Mouse (Mus musculus): Measurements from ENCODE around the gene Qrich1.

Gene Qrich1

DNA sequence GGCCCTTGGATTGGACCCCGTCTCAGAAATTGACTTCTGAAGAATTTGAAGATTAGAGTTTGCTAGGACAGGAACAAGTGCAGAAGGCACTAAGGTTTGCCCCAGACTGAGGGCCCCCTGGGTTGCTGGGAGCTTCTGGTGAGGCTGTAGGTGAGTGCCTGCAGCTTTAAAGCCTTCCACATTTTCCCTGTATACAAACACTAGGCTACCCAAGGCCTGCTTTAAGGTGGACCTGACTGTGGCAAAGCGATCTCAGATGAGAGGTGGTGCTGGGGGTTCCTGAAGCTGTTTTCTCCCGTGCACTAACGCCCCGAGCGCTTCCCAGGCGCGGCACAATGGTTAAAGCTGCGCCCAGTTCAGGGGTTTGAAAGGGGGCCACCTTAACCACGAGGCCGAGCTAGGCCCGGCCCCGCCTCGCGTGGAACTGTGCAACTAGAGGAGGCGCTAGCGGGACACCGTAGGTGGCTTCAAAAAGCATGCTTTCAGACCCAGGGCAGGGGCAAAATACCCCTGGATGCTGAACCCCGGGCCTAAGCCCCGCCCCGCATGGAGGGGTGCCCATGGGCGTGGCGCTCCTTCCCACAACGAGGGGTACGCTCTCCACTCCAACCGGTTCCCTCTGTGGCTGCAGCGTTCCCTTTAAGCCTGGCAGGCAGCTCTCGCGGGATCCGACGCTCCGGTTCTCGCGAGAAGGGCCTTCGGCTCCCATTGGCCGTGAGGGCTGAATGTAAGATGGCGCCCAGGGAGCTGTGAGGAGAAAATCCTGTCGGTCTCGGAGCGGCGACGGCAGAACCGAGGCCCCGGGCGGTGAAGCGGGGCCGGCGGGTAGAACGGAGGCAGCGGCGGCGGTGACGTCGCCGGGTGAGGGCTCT lies at the start of gene Qrich1:
TSS of gene Qrich1 (plus strand) at position 427 of the 872 bp plus-strand sequence.
- in situ Hi-C loops (cut with MboI, MseI) = no loop called here

DNA sequence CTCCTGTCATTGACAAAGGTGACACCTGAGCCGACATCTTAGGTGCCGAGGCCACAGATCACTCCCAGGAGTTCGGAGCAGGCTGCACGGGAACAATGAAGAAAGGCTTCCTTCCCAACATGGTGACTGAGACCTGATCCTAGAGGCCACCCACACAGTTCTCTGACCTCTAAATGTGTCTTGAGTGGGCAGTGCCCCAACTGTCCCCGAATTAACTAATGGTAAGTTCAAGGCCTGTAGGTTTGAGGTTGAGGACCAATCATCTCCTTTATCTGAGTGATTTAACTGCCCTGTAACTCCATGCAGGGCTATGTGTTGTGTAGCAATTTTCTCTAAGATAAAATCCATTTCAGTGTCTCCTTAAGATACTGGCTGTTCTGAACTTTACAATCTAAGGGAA lies 47.2 kb upstream of the Qrich1 start:
- in situ Hi-C loops (cut with MboI, MseI) = no loop called here

DNA sequence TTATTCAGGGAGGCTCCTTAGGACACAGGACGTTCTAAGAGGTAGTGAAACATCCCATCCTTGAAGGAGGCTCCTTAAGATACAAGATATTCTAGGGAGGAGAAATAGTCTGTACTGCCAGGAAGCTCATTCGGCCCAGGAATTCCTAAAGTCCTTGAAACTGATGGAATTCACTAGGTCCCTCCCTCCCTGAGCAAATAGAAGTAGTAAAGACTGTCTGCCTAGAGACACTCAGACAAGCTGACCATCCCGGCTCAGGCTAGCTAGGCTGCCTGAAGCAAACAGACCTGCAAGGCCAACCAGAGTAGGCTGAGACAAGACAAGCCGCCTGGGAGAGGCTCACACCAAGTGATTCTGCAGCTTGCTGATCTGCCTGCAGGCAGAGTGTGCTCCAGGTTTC lies 46.8 kb upstream of the Qrich1 start:
- in situ Hi-C loops (cut with MboI, MseI) = no loop called here

DNA sequence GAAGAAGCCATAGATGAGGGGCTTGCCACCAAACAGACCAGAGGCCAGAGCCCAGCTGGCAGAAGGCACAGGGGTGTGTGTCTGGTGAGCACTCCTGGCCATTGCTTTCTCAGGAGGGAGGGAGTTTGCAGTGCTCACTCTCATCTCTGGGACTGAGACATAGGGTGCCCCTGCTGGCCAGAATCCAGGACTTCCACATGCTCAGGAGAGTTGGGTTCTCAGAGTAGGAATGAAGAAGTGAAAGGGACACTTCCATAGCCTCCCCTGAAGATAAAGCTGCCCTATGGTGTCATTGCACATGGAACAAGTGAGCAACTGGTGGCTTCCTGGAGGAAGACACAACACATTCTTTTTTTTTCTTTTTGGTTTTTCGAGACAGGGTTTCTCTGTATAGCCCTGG lies 42.1 kb upstream of the Qrich1 start:
- in situ Hi-C loops (cut with MboI, MseI) = no loop called here

DNA sequence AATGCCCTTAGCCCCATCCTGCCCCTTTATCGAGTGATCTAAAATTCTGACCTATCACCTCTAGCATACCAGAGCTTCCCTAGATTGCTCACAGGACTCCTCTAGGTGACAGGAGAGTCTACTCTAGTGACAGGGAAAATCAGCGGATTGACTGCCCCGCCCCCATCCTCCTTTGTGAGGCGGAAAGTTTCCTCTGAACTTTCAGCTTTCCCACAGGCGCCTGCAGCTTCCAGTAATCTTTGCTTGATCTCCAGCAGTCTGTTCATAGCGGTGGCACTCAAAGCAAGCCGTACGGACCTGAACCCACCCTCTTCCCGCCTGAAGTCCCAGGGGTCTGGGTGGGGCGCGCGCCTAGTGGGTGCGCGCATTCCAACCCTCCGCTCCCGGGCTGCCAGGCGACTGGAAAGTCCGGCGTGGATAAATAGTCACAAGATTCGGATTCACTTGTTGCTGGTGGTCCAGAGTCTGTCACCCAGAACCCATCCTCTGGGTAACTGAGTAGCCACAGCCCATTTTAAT lies 37.9 kb upstream of the Qrich1 start:
- in situ Hi-C loops (cut with MboI, MseI) = no loop called here

DNA sequence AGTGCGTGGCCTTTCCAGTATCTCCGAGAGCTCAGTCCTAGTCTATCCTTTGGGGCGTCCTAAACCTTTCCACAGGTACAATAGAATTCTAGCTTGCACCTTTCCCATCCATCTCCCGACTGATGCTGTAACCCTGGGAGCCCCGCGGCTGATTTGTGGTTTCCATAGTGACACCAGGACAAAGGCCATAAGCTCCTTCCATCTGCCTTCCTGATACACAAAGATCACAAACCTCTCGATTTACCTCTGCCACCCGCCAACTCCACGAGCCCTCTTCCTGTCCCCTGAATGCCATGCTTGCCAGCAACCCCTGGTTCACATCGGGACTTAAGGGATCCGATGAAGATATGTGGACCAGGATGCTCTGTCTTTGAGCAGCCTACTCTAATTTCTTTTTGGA lies 37.4 kb upstream of the Qrich1 start:
- in situ Hi-C loops (cut with MboI, MseI) = no loop called here

DNA sequence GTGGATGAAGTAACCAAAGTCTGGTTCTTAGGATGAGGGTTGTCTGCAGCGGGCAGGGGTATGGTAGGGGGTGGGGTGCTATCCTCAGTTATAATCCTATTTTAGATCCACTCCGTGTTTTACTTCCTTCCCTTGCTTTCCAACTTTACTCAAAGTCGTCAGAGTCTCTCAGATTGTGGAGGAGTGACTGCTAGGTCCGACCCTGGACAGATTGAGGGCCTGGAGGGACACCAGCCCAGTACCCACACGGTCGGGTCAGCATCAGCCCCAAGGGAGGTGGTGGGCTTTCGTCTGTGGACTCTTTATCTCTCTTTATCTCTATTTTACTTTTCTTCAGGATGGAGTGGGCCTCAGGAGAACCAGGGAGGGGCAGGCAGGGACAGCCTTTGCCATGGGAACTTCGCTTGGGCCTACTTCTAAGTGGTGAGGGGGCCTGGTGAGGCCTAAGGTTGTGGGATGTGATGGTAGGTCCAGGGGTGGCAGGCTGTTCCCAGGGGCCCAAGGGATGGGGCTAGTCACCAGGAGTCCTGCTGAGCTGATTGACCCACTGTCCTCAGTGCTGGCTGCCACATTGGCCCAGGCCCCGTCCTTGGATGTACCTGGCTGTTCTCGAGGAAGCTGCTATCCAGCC lies 36.8 kb upstream of the Qrich1 start, which contains the start of gene Lamb2:
TSS of gene Lamb2 (plus strand) at position 16 of the 631 bp plus-strand sequence.
- in situ Hi-C loops (cut with MboI, MseI) = loop anchor here (10.0 kb wide), 1 partner anchor 435 kb away; the partner anchor contains the start of gene Tmem89

DNA sequence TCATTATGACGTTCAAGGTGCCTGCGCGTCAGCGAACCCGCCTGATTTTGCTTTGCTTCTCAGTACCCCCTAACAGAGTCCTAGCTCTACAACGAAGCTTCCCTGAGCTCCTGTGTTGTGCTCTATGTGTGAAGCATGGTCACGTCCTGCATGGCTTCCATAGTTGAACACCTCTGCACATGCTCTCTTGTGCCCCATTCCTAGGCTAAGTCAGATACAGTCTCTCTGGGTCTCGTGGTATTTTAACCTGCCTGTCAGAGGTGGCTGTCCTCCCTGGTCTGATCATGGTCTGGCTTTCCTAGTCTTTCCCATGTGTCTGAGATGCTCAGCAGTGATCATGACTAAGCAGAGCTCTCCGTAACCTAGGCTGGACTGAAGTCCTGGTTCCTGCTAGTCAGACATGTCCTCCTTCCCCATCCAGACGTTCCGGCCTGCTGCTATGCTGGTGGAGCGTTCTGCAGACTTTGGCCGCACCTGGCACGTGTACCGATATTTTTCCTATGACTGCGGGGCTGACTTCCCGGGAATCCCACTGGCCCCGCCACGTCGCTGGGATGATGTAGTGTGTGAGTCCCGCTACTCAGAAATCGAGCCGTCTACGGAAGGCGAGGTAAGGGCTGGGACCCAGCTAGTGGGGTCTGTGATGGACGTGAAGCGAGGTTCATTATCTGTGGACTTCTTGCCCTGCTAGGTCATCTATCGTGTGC lies 35.6 kb upstream of the Qrich1 start:
- in situ Hi-C loops (cut with MboI, MseI) = loop anchor here (10.0 kb wide), 1 partner anchor 434 kb away; the partner anchor contains the start of gene Tmem89

DNA sequence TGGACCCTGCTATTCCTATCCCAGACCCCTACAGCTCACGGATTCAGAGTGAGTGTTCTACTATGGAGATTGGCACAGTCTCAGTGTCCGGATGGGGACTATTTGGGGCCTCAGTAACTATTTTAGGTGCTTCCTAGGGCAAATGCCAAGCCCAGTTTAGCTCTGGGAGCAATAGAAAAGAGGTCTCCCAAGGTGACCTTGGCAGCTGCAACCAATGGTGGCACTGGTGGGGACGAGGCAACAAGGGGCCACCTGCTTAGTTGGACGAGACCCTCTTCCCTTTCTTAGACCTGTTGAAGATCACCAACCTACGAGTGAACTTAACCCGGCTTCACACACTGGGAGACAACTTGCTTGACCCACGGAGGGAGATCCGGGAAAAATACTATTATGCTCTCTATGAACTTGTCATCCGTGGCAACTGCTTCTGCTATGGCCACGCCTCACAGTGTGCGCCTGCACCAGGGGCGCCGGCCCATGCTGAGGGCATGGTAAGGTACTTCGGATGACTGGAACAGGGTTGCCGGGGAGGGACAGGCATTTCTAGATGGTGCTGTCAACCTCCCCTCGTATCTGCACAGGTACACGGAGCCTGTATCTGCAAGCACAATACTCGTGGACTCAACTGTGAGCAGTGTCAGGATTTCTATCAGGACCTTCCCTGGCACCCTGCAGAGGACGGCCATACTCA lies 34.9 kb upstream of the Qrich1 start:
- in situ Hi-C loops (cut with MboI, MseI) = loop anchor here (10.0 kb wide), 1 partner anchor 433 kb away; the partner anchor contains the start of gene Tmem89

DNA sequence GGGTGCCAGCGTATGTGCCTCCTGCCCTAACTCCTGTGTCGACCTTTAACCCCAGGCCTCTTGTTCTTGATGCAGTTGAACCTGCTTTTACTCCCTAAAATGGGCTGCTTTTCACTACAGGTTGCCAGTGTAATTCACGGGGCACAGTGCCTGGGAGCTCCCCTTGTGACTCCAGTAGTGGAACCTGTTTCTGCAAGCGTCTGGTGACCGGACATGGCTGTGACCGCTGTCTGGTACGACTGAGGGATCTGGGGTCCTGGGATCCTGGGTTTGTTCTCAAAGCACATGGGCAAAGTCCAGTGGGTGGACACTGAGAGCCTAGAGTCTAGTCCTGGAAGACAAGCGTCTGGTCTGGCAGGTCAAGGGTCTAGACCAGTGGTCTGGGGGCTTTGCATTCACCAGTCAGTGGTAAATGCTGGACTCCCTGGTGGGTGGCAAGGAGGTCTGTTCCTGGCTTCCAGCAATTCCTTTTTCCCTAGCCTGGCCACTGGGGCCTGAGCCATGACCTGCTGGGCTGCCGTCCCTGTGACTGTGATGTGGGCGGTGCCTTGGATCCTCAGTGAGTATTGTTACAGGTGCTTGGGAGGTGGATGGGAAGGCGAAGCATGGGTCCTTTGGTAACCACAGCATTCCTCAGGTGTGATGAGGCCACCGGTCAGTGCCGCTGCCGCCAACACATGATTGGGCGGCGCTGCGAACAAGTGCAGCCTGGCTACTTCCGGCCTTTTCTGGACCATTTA lies 33.4 kb upstream of the Qrich1 start:
- in situ Hi-C loops (cut with MboI, MseI) = loop anchor here (10.0 kb wide), 1 partner anchor 432 kb away; the partner anchor contains the start of gene Tmem89

DNA sequence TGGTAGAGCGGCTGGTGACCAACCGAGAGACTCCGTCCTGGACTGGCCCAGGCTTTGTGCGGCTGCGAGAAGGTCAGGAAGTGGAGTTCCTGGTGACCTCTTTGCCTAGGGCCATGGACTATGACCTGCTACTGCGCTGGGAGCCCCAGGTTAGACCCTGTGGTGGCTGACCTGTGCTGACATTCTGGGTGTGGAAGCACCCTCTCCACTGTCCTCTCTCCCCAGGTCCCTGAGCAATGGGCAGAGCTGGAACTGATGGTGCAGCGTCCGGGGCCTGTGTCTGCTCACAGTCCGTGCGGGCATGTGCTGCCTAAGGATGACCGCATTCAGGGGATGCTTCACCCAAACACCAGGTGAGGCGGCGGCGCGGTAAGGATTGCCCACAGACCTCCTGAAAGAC lies 32.6 kb upstream of the Qrich1 start:
- in situ Hi-C loops (cut with MboI, MseI) = loop anchor here (10.0 kb wide), 1 partner anchor 431 kb away; the partner anchor contains the start of gene Tmem89

DNA sequence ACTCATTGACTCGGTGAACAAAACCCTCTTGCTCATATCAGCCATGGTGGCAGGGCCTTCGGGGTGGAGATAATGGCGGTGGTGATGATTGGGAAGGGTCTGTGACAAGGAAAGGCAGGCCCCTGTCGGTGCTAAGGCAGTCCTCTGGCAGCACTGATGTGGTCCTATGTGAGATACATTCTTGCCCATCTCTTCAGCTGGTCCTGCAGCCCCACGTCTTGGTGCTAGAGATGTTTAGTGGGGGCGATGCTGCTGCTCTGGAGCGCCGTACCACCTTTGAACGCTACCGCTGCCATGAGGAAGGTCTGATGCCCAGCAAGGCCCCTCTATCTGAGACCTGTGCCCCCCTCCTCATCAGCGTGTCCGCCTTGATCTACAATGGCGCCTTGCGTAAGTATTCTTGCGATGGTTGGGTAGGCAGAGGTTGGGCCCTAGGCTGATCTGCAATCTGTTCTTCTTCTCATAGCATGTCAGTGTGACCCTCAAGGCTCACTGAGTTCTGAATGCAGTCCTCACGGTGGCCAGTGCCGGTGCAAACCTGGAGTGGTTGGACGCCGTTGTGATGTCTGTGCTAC lies 31.2 kb upstream of the Qrich1 start:
- in situ Hi-C loops (cut with MboI, MseI) = loop anchor here (10.0 kb wide), 1 partner anchor 429 kb away; the partner anchor contains the start of gene Tmem89

DNA sequence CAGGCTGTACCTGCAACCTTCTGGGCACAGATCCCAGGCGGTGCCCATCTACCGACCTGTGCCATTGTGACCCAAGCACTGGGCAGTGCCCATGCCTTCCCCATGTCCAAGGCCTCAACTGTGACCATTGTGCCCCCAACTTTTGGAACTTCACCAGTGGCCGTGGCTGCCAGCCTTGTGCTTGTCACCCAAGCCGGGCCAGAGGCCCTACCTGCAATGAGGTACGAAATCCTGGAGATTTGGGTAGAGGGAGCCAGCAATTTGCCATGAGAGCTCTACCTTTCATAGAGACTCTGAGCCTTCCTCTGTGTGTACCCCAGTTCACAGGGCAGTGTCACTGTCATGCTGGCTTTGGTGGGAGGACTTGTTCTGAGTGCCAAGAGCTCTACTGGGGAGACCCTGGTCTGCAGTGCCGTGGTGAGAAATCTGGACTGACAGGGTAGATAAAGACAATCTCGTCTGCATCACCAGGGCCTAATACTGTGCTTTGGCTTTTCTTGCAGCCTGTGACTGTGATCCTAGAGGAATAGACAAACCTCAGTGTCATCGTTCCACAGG lies 29.6 kb upstream of the Qrich1 start:
- in situ Hi-C loops (cut with MboI, MseI) = loop anchor here (10.0 kb wide), 1 partner anchor 428 kb away; the partner anchor contains the start of gene Tmem89

DNA sequence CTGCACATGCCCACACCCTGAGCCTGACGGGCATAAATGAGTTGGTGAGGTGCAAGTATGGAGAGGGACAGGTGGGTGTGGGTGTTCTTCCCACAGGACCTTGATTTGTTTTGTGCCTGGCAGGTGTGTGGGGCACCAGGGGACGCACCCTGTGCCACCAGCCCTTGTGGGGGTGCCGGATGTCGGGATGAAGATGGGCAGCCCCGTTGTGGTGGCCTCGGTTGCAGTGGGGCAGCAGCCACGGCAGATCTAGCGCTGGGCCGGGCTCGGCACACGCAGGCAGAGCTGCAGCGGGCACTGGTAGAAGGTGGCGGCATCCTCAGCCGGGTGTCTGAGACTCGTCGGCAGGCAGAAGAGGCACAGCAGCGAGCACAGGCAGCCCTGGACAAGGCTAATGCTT lies 28.2 kb upstream of the Qrich1 start:
- in situ Hi-C loops (cut with MboI, MseI) = loop anchor here (10.0 kb wide), 1 partner anchor 426 kb away; the partner anchor contains the start of gene Tmem89

DNA sequence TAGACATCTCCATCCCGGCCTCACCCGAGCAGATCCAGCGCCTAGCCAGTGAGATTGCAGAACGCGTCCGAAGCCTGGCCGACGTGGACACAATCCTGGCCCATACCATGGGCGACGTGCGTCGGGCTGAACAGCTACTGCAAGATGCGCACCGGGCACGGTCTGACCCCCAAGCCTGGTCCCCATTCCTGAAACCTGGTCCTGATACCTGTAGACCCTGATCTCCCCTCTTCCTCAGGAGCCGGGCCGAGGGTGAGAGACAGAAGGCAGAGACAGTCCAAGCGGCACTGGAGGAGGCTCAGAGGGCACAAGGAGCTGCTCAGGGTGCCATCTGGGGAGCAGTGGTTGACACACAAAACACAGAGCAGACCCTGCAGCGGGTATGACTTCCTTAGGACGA lies 27.4 kb upstream of the Qrich1 start:
- in situ Hi-C loops (cut with MboI, MseI) = loop anchor here (10.0 kb wide), 1 partner anchor 426 kb away; the partner anchor contains the start of gene Tmem89

DNA sequence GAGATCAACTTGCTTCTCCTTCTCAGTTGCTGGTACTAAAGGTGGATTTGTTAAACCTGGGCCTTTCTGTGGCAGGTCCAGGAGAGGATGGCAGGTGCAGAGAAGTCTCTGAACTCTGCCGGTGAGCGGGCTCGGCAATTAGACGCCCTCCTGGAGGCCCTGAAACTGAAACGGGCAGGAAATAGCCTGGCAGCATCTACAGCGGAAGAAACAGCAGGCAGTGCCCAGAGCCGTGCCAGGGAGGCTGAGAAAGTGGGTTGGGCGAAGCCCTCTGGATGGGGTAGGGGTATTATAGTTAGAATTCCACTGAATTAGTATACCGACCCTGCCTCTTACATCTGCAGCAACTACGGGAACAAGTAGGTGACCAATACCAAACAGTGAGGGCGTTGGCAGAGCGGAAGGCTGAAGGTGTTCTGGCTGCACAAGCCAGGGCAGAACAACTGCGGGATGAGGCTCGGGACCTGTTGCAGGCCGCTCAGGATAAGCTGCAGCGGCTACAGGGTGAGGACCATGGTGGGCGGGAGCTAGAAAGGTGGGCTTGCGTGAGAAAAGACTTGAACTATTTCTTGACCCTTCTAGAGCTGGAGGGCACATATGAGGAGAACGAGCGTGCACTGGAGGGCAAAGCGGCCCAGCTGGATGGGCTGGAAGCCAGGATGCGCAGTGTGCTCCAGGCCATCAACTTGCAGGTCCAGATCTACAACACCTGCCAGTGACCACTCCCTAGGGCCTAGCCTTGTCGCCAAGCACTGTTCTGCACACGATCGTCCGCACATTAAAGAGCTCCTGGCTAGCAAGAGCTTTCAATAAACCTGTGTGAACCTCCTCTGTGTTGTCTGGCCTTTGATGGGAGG lies 26.7 kb upstream of the Qrich1 start:
- in situ Hi-C loops (cut with MboI, MseI) = loop anchor here (10.0 kb wide), 2 partner anchors 425 to 555 kb away; partner anchors contain the start of gene Tmem89

DNA sequence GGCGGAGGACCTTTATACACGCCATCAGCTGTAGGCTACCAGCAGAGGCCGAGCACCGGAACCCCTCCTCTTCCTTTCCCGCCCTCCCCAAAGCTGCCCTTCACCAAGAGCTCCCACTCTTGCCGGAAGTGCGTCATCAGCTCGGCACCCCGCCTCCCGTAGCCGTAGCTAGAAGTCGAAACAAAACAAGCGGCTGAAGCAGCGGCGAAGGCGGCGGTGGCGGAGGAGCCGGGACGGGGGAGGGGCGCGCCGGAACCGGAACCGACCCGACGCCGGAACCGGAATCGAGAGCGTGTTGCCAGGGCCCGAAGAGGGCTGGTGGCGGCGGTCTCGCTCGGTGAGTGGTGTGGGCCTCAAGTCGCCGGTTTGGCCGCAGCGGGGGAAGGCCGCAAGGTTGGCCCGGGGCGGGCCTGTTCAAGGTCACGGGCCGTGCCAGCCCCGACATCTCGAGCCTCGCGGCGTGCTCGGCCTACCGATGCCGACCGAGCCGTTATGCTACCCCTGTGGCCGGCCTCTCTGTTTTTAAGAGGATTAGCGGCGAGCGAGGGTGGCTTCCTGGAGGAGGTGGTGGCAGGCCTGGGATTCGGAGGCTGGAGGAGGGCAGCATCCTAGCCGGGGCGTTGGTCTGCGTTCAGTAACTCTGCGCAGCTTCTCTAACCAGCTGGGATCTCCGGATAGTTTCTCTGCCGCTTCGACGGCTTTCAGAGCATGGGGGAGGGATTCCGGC lies 25.9 kb upstream of the Qrich1 start, which contains the start of gene Usp19:
TSS of gene Usp19 (plus strand) at position 44 of the 727 bp plus-strand sequence.
- in situ Hi-C loops (cut with MboI, MseI) = loop anchor here (10.0 kb wide), 1 partner anchor 554 kb away; no protein-coding TSS in a partner anchor

DNA sequence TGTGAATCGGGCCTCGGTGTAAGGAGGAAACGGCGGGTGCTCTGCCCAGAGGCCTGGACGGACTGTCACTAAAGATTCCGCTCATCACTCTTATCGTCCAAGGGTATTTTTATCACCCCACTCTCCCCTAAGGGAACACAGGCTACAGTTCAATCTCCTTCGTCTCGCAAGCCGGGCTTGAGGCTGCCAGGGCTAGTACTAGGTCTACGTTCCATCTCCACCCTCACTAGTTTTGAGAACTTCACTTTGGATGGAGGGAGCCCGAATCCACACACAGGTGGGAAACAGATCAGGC lies 25.4 kb upstream of the Qrich1 start:
- in situ Hi-C loops (cut with MboI, MseI) = loop anchor here (10.0 kb wide), 1 partner anchor 554 kb away; no protein-coding TSS in a partner anchor
